Mouse (Mus musculus) limb, embryonic 13.5 days (tissue): ENCODE measurements around the gene Erv3. TPM values are rescaled to one million over a fixed set of nuclear protein-coding genes. Genes with fewer than 3 reads are reported as not detected.

Experiments used
- ATAC-seq: fragments of 200-750 bp; cut with Nextera tagmentation; 2 replicates; pipeline ENCODE4 v1.8.0; 2017; ENCODE audit warnings: low read depth, moderate number of reproducible peaks, moderate TSS enrichment; ENCODE audit not compliant: low FRiP score
- H3K27ac ChIP-seq: fragments of 300-500 bp; sonication (generic); 2 replicates; pipeline ENCODE4 v1.5.1; 2015; ENCODE audit warnings: inconsistent platforms, mild to moderate bottlenecking, moderate library complexity
- H3K27me3 ChIP-seq: fragments of 300-500 bp; sonication (generic); 2 replicates; pipeline ENCODE4 v1.6.1; 2015; ENCODE audit warnings: mild to moderate bottlenecking, inconsistent platforms
- H3K36me3 ChIP-seq: fragments of 300-500 bp; sonication (generic); 2 replicates; pipeline ENCODE4 v1.6.1; 2015; ENCODE audit warnings: inconsistent platforms, mild to moderate bottlenecking, moderate library complexity
- H3K4me1 ChIP-seq: fragments of 300-500 bp; sonication (generic); 2 replicates; pipeline ENCODE4 v1.6.1; 2015; ENCODE audit warnings: inconsistent platforms
- H3K4me2 ChIP-seq: fragments of 300-500 bp; sonication (generic); replicated peaks from 2 replicates; pipeline ENCODE4 v1.6.1; 2015; ENCODE audit warnings: inconsistent platforms, mild to moderate bottlenecking, moderate library complexity
- H3K4me3 ChIP-seq: fragments of 300-500 bp; sonication (generic); 2 replicates; pipeline ENCODE4 v1.5.1; 2015; ENCODE audit warnings: moderate library complexity, mild to moderate bottlenecking, inconsistent platforms
- H3K9ac ChIP-seq: fragments of 300-500 bp; sonication (generic); 2 replicates; pipeline ENCODE4 v1.6.1; 2015; ENCODE audit warnings: mild to moderate bottlenecking, inconsistent platforms
- H3K9me3 ChIP-seq: fragments of 300-500 bp; sonication (generic); 2 replicates; pipeline ENCODE4 v1.6.1; 2016; ENCODE audit warnings: inconsistent platforms
- WGBS: fragments of 180-500 bp; shearing (Covaris S2); methylation state at CpG from one replicate; pipeline ENCODE4 v1.1.7; 2015; 5-methylcytosine and 5-hydroxymethylcytosine counted together
- polyA plus RNA-seq: library from polyadenylated mRNA; unstranded; fragments of >200 nt; fragmentation: Nextera tagmentation; extraction: Ambion mirVana; gene quantifications from 2 replicates; pipeline ENCODE4 v1.2.1, GENCODE M21; 2015

Erv3 gene
- polyA plus RNA-seq, 1 experiment from 2014 or later = not detected

DNA sequence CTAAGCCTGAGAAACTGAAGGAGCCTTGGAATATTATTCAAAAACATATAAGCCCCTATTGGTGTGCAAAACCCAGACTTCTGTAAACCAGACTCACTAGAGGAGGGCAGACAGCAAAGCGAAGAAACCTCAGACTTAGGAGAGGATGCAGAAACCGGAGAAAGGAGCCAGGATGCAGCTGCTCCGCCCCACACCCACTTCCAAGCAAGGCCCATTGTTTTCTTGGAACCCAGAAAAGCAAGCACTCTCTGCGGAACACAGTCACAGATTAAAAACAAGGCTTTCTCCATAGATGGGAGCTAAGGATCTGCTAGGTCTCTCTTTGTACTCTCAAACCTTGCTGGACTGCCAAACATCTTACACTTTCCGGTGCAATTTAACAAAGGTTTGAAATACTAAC is 33.0 kb upstream of the Erv3 start:
- Histone ChIP-seq H3K4me3 (no peak overlapping the region), H3K4me1 (peaks cover 15% of the 10 kb centered on the region; the same call in 1 of the 2 replicates), H3K36me3 (no peaks in the 10 kb centered on the region), H3K9ac (no peak overlapping the region), H3K9me3 (no peaks in the 10 kb centered on the region), H3K27ac (no peak overlapping the region), H3K4me2 (no peak overlapping the region), H3K27me3 (no peaks in the 10 kb centered on the region)
- WGBS = 52% methylated on average over 5 of the region's 5 CpGs
- no peak for ATAC-seq

DNA sequence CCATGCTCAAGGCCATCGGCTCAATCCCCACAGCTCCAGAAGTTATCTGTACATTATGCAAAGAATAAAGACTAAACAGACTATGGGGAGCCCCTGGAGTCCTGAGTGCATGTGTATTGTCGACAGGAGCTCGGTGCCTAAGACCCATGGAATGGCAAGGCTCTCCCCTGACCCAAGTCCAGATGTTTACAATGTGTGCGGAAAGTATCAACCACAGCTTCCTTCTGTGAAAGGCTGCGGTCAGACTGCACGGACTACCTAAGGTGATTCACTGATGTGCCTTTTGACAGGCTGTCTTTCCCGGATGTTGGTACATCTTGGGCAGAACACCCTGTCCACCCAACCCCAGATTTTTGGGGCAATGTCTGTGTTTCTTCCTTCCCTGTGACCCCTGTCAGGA is 28.7 kb upstream of the Erv3 start:
- no peak overlapping the region for H3K4me3 ChIP-seq
- H3K36me3 ChIP-seq = no peaks in the 10 kb centered on the region
- no peaks in the 10 kb centered on the region for H3K9me3 ChIP-seq
- no peak for ATAC-seq
- H3K4me2 ChIP-seq = no peak overlapping the region
- peaks cover 15% of the 10 kb centered on the region; the same call in 1 of the 2 replicates for H3K4me1 ChIP-seq
- no peak overlapping the region for H3K27ac ChIP-seq
- H3K27me3 ChIP-seq = no peaks in the 10 kb centered on the region
- H3K9ac ChIP-seq = no peak overlapping the region
- 70% methylated on average over 7 of the region's 7 CpGs for WGBS

- no peak overlapping the region for H3K9ac ChIP-seq
- H3K27ac ChIP-seq = no peak overlapping the region
- WGBS = 78% methylated on average over 6 of the region's 6 CpGs
- no peak overlapping the region for H3K4me3 ChIP-seq
- no peak overlapping the region for H3K4me2 ChIP-seq
- H3K36me3 ChIP-seq = no peaks in the 10 kb centered on the region
- peaks cover 15% of the 10 kb centered on the region; the same call in 1 of the 2 replicates for H3K4me1 ChIP-seq
- H3K9me3 ChIP-seq = no peaks in the 10 kb centered on the region
- no peak for ATAC-seq
- no peaks in the 10 kb centered on the region for H3K27me3 ChIP-seq
These were observed 27.1 kb upstream of the Erv3 start for GRCm38 (mm10) chr2:131886503-131887160.

DNA sequence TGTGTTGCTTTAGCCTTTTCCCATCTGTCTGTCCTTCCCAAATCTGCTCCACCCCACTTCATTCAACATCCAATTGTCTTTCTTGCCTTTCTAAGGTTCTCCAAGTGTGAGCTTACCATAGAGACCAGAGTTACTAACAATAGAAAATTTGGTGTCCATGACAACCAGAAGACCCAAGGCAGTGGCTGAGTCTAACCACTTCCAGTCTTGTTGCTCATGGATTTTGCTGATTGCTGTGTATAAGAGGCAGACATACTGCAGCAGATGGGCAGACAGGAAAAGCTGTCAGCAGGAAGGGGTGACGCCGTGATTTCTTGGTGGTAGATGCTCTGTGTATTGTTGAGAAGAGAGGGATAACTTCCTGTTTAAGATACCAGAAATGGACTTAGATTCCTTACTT is 23.6 kb upstream of the Erv3 start:
- H3K9ac ChIP-seq = no peak overlapping the region
- H3K27ac ChIP-seq = no peak overlapping the region
- H3K27me3 ChIP-seq = no peaks in the 10 kb centered on the region
- H3K4me2 ChIP-seq = no peak overlapping the region
- H3K36me3 ChIP-seq = no peaks in the 10 kb centered on the region
- H3K4me3 ChIP-seq = no peak overlapping the region
- H3K9me3 ChIP-seq = no peaks in the 10 kb centered on the region
- 71% methylated on average over 2 of the region's 2 CpGs for whole genome bisulfite sequencing
- peaks cover under 1% of the 10 kb centered on the region; the same call in 1 of the 2 replicates for H3K4me1 ChIP-seq
- no peak for ATAC-seq

GRCm38 (mm10) chr2:131881766-131882165 is 22.2 kb upstream of the Erv3 start:
- H3K9ac ChIP-seq = no peak overlapping the region
- no peaks in the 10 kb centered on the region for H3K9me3 ChIP-seq
- no peak for ATAC-seq
- no peaks in the 10 kb centered on the region for H3K36me3 ChIP-seq
- no peaks in the 10 kb centered on the region for H3K27me3 ChIP-seq
- H3K4me1 ChIP-seq = no peaks in the 10 kb centered on the region
- no peak overlapping the region for H3K4me2 ChIP-seq
- H3K27ac ChIP-seq = no peak overlapping the region
- 73% methylated on average over 4 of the region's 4 CpGs for WGBS
- H3K4me3 ChIP-seq = no peak overlapping the region

GRCm38 (mm10) chr2:131876551-131877265 is 17.2 kb upstream of the Erv3 start:
- no peak for ATAC-seq
- no peak overlapping the region for H3K9ac ChIP-seq
- peaks cover 6% of the 10 kb centered on the region; the same call in 1 of the 2 replicates for H3K4me1 ChIP-seq
- 89% methylated on average over 7 of the region's 7 CpGs for WGBS
- no peaks in the 10 kb centered on the region for H3K27me3 ChIP-seq
- no peak overlapping the region for H3K4me3 ChIP-seq
- H3K27ac ChIP-seq = no peak overlapping the region
- H3K4me2 ChIP-seq = no peak overlapping the region
- H3K36me3 ChIP-seq = no peaks in the 10 kb centered on the region
- peaks cover 4% of the 10 kb centered on the region; the same call in 1 of the 2 replicates for H3K9me3 ChIP-seq

GRCm38 (mm10) chr2:131873376-131873775 is 13.8 kb upstream of the Erv3 start:
- Histone ChIP-seq H3K4me2 (no peak overlapping the region), H3K36me3 (no peaks in the 10 kb centered on the region), H3K4me1 (peaks cover 6% of the 10 kb centered on the region; the same call in 1 of the 2 replicates), H3K27me3 (no peaks in the 10 kb centered on the region), H3K4me3 (no peak overlapping the region), H3K9ac (no peak overlapping the region), H3K27ac (peak overlapping the region; percentile 28; the same call in 1 of the 2 replicates), H3K9me3 (peaks cover 4% of the 10 kb centered on the region; the same call in 1 of the 2 replicates)
- 38% methylated on average over 1 of the region's 1 CpGs for WGBS
- no peak for ATAC-seq

- no peak for ATAC-seq
- Histone ChIP-seq H3K4me2 (no peak overlapping the region), H3K9ac (no peak overlapping the region), H3K36me3 (no peaks in the 10 kb centered on the region), H3K27ac (no peak overlapping the region), H3K9me3 (peaks cover 4% of the 10 kb centered on the region; the same call in 1 of the 2 replicates), H3K27me3 (no peaks in the 10 kb centered on the region), H3K4me3 (no peak overlapping the region), H3K4me1 (peaks cover 6% of the 10 kb centered on the region; the same call in 1 of the 2 replicates)
- 88% methylated on average over 5 of the region's 5 CpGs for WGBS
These were observed 9.4 kb upstream of the Erv3 start for GRCm38 (mm10) chr2:131868983-131869382.

- Histone ChIP-seq H3K27me3 (no peaks in the 10 kb centered on the region), H3K4me2 (no peak overlapping the region), H3K4me1 (no peaks in the 10 kb centered on the region), H3K9ac (no peak overlapping the region), H3K4me3 (no peak overlapping the region), H3K36me3 (no peaks in the 10 kb centered on the region), H3K27ac (no peak overlapping the region), H3K9me3 (no peaks in the 10 kb centered on the region)
- ATAC-seq = no peak
These were observed 7.1 kb upstream of the Erv3 start for GRCm38 (mm10) chr2:131866676-131867075.

- ATAC-seq = no peak
- Histone ChIP-seq H3K9me3 (no peaks in the 10 kb centered on the region), H3K4me3 (no peak overlapping the region), H3K36me3 (no peaks in the 10 kb centered on the region), H3K27ac (no peak overlapping the region), H3K27me3 (no peaks in the 10 kb centered on the region), H3K9ac (no peak overlapping the region), H3K4me2 (no peak overlapping the region), H3K4me1 (no peaks in the 10 kb centered on the region)
- WGBS = 85% methylated on average over 2 of the region's 2 CpGs
These were observed 4.8 kb upstream of the Erv3 start for GRCm38 (mm10) chr2:131864262-131864796.

GRCm38 (mm10) chr2:131863472-131863871 is 3.9 kb upstream of the Erv3 start:
- Histone ChIP-seq H3K36me3 (no peaks in the 10 kb centered on the region), H3K27ac (no peak overlapping the region), H3K9ac (no peak overlapping the region), H3K9me3 (no peaks in the 10 kb centered on the region), H3K4me2 (no peak overlapping the region), H3K4me1 (no peaks in the 10 kb centered on the region), H3K27me3 (no peaks in the 10 kb centered on the region), H3K4me3 (no peak overlapping the region)
- WGBS = 81% methylated on average over 3 of the region's 3 CpGs
- ATAC-seq = no peak

- ATAC-seq = no peak
These were observed 3.2 kb upstream of the Erv3 start for GRCm38 (mm10) chr2:131862617-131863275.

More at GRCm38 (mm10) chr2:131862617-131863275, 3.2 kb upstream of the Erv3 start:
- no peak overlapping the region for H3K4me2 ChIP-seq
- H3K4me3 ChIP-seq = no peak overlapping the region
- no peak overlapping the region for H3K27ac ChIP-seq
- no peaks in the 10 kb centered on the region for H3K36me3 ChIP-seq
- H3K9ac ChIP-seq = no peak overlapping the region
- H3K4me1 ChIP-seq = no peaks in the 10 kb centered on the region
- no peaks in the 10 kb centered on the region for H3K9me3 ChIP-seq
- WGBS = 63% methylated on average over 3 of the region's 3 CpGs
- H3K27me3 ChIP-seq = no peaks in the 10 kb centered on the region
